ENCODE assay signal across 8 mouse cellular contexts in genomic region chr11:4203705-4204074, GRCm38 (mm10). TPM values are rescaled to one million over a fixed set of nuclear protein-coding genes. Genes with fewer than 3 reads are reported as not detected.
DNase-seq lines count a peak whose midpoint lies in the region; ATAC-seq and TF ChIP-seq lines count a peak whose summit lies in the region.

No protein-coding gene starts in this region.

- H3K4me2 ChIP-seq in heart, embryonic 16.5 days (ENCODE audit: low read depth, low read length), result no peak overlapping the region
- no peak overlapping the region for H3K4me2 ChIP-seq in liver, embryonic 16.5 days (ENCODE audit: low read depth, low read length)
- no peak overlapping the region for H3K4me2 ChIP-seq in forebrain, embryonic 11.5 days (ENCODE audit: low read depth, low read length, severe bottlenecking)

- no peak for TF ChIP-seq POLR2A in cerebellum, adult 2 months (IDR thresholded peaks at IDR 0.05; ENCODE audit: borderline replicate concordance, insufficient read depth, low read length)

- H3K9ac ChIP-seq in heart, embryonic 16.5 days (ENCODE audit: low read length), result no peak overlapping the region; the same call in 1 of the 2 replicates
- no peak overlapping the region for H3K9ac ChIP-seq in liver, embryonic 16.5 days (ENCODE audit: low read depth, low read length)
- no peak overlapping the region for H3K9ac ChIP-seq in forebrain, embryonic 11.5 days (ENCODE audit: low read length)

- ATAC-seq in heart, embryonic 16.5 days (replicated peaks; ENCODE audit: extremely low read depth, insufficient read depth, low FRiP score), result peak; percentile 81
- ATAC-seq in liver, embryonic 16.5 days (ENCODE audit: low read depth), result 0 out of 2 replicates have a peak, but pooled peaks have one; percentile 51
- no peak for ATAC-seq in forebrain, embryonic 11.5 days (replicated peaks; ENCODE audit: low FRiP score)

- WGBS in cerebellum, adult 2 months, result 13% methylated on average over 2 of the region's 2 CpGs
- WGBS in heart, embryonic 16.5 days, result 23% methylated on average over 2 of the region's 2 CpGs
- WGBS in liver, embryonic 16.5 days (ENCODE audit: insufficient replicate concordance), result 34% methylated on average over 2 of the region's 2 CpGs
- 51% methylated on average over 2 of the region's 2 CpGs for WGBS in forebrain, embryonic 11.5 days

- no peaks in the 10 kb centered on the region for H3K36me3 ChIP-seq in heart, embryonic 16.5 days (ENCODE audit: control insufficient read depth, insufficient read depth)
- no peaks in the 10 kb centered on the region for H3K36me3 ChIP-seq in liver, embryonic 16.5 days (ENCODE audit: control insufficient read depth, insufficient read depth)
- H3K36me3 ChIP-seq in forebrain, embryonic 11.5 days (ENCODE audit: control insufficient read depth, insufficient read depth, low read length), result no peaks in the 10 kb centered on the region

- H3K27ac ChIP-seq in cerebellum, adult 2 months (ENCODE audit: insufficient read depth, low read length), result peak overlapping the region; percentile 43; the same call in 1 of the 2 replicates
- peak overlapping the region; percentile 68 for H3K27ac ChIP-seq in heart, embryonic 16.5 days (ENCODE audit: low read length)
- no peak overlapping the region for H3K27ac ChIP-seq in liver, embryonic 16.5 days (ENCODE audit: low read length)
- no peak overlapping the region for H3K27ac ChIP-seq in forebrain, embryonic 11.5 days (ENCODE audit: low read depth, low read length)

- no peaks in the 10 kb centered on the region for H3K9me3 ChIP-seq in heart, embryonic 16.5 days (replicated peaks; ENCODE audit: control insufficient read depth, low read length)
- no peaks in the 10 kb centered on the region for H3K9me3 ChIP-seq in liver, embryonic 16.5 days (replicated peaks; ENCODE audit: control insufficient read depth, low read length)
- H3K9me3 ChIP-seq in forebrain, embryonic 11.5 days (ENCODE audit: control insufficient read depth, low read length), result no peaks in the 10 kb centered on the region

- peaks cover 4% of the 10 kb centered on the region; the same call in 1 of the 2 replicates for H3K4me1 ChIP-seq in cerebellum, adult 2 months (ENCODE audit: control insufficient read depth, insufficient read depth, low read length)
- H3K4me1 ChIP-seq in heart, embryonic 16.5 days (ENCODE audit: control insufficient read depth, insufficient read depth, low read length), result peaks cover 31% of the 10 kb centered on the region
- H3K4me1 ChIP-seq in liver, embryonic 16.5 days (ENCODE audit: control insufficient read depth, low read depth, low read length), result peaks cover 2% of the 10 kb centered on the region; the same call in 1 of the 2 replicates
- H3K4me1 ChIP-seq in forebrain, embryonic 11.5 days (replicated peaks; ENCODE audit: control insufficient read depth, insufficient read depth, low read length), result no peaks in the 10 kb centered on the region

- H3K4me3 ChIP-seq in cerebellum, adult 2 months (replicated peaks; ENCODE audit: insufficient read depth, low read depth, low read length), result no peak overlapping the region
- no peak overlapping the region for H3K4me3 ChIP-seq in heart, embryonic 16.5 days (ENCODE audit: low read length)
- H3K4me3 ChIP-seq in liver, embryonic 16.5 days (ENCODE audit: low read depth, low read length), result no peak overlapping the region
- H3K4me3 ChIP-seq in forebrain, embryonic 11.5 days (ENCODE audit: low read depth, low read length), result no peak overlapping the region

- no peak for DNase-seq in cerebellum, adult 2 months
- DNase-seq in cerebellum, adult 9-11 months, result no peak
- DNase-seq in adrenal gland, adult 8-10 months, result peak; percentile 56
- peak; percentile 77 for DNase-seq in testis, postnatal 14 days (ENCODE audit: low spot score)
- no peak for DNase-seq in forebrain, embryonic 11.5 days (ENCODE audit: low spot score)
- no peak for DNase-seq in urinary bladder, postnatal 10 days (ENCODE audit: low spot score)

- no peak for TF ChIP-seq CTCF in cerebellum, adult 2 months (IDR thresholded peaks at IDR 0.05; ENCODE audit: borderline replicate concordance, insufficient read depth, low read depth, low read length)

- no peaks in the 10 kb centered on the region for H3K27me3 ChIP-seq in cerebellum, adult 2 months (ENCODE audit: control insufficient read depth, insufficient read depth, low read length)
- H3K27me3 ChIP-seq in heart, embryonic 16.5 days (ENCODE audit: control insufficient read depth, insufficient read depth, low read length), result no peaks in the 10 kb centered on the region
- H3K27me3 ChIP-seq in liver, embryonic 16.5 days (ENCODE audit: control insufficient read depth, insufficient read depth, low read depth, low read length), result no peaks in the 10 kb centered on the region
- no peaks in the 10 kb centered on the region for H3K27me3 ChIP-seq in forebrain, embryonic 11.5 days (ENCODE audit: control insufficient read depth, insufficient read depth, low read length)

RNA-seq across cellular contexts. Expression of gene Castor1, which starts 14.3 kb away (rescaled TPM):
- polyA plus RNA-seq in cerebellum, adult 2 months (2012; rRNA removed), result 5.1 and 5.6 TPM in 2 replicates
- total RNA-seq in adrenal gland, adult 8-10 months (2022), result 1 to 10 TPM; 3.1 to 6.1 (median 4.2) TPM
- 10.0 and 14.0 TPM in 2 replicates for polyA plus RNA-seq in heart, embryonic 16.5 days (2015; fragmentation: Nextera tagmentation; extraction: Ambion mirVana)
- 1.2 and 1.7 TPM in 2 replicates for polyA plus RNA-seq in liver, embryonic 16.5 days (2015; fragmentation: Nextera tagmentation; extraction: Ambion mirVana)
- 2.0 and 2.5 TPM in 2 replicates for polyA plus RNA-seq in forebrain, embryonic 11.5 days (2014; fragmentation: Nextera tagmentation; extraction: Ambion mirVana)

RNA-seq across cellular contexts. Expression of gene Tbc1d10a, which starts 17.1 kb away (rescaled TPM):
- polyA plus RNA-seq in cerebellum, adult 2 months (2012; rRNA removed), result 33.3 and 34.1 TPM in 2 replicates
- total RNA-seq in adrenal gland, adult 8-10 months (2022), result 10 to 100 TPM; 18.6 to 24.7 (median 21.9) TPM
- 19.4 and 20.9 TPM in 2 replicates for polyA plus RNA-seq in heart, embryonic 16.5 days (2015; fragmentation: Nextera tagmentation; extraction: Ambion mirVana)
- polyA plus RNA-seq in liver, embryonic 16.5 days (2015; fragmentation: Nextera tagmentation; extraction: Ambion mirVana), result 6.5 and 6.6 TPM in 2 replicates
- polyA plus RNA-seq in forebrain, embryonic 11.5 days (2014; fragmentation: Nextera tagmentation; extraction: Ambion mirVana), result 22.4 and 23.0 TPM in 2 replicates

RNA-seq across cellular contexts. Expression of gene Osm, which starts 32.5 kb away (rescaled TPM):
- polyA plus RNA-seq in cerebellum, adult 2 months (2012; rRNA removed), result 0.03 TPM in 1 of 2 replicates, not detected in the other
- under 1 TPM in 2 of 4 experiments, not detected in 2; 0.24 to 0.25 TPM for total RNA-seq in adrenal gland, adult 8-10 months (2022)
- 0.21 and 0.33 TPM in 2 replicates for polyA plus RNA-seq in heart, embryonic 16.5 days (2015; fragmentation: Nextera tagmentation; extraction: Ambion mirVana)
- polyA plus RNA-seq in liver, embryonic 16.5 days (2015; fragmentation: Nextera tagmentation; extraction: Ambion mirVana), result 0.40 and 0.53 TPM in 2 replicates
- not detected in 2 replicates for polyA plus RNA-seq in forebrain, embryonic 11.5 days (2014; fragmentation: Nextera tagmentation; extraction: Ambion mirVana)

RNA-seq across cellular contexts. Expression of gene Sf3a1, which starts 43.5 kb away (rescaled TPM):
- polyA plus RNA-seq in cerebellum, adult 2 months (2012; rRNA removed), result 50.0 and 54.3 TPM in 2 replicates
- total RNA-seq in adrenal gland, adult 8-10 months (2022), result 10 to 100 TPM; 40.4 to 61.5 (median 48.4) TPM
- polyA plus RNA-seq in heart, embryonic 16.5 days (2015; fragmentation: Nextera tagmentation; extraction: Ambion mirVana), result 31.1 and 34.1 TPM in 2 replicates
- 15.9 and 18.2 TPM in 2 replicates for polyA plus RNA-seq in liver, embryonic 16.5 days (2015; fragmentation: Nextera tagmentation; extraction: Ambion mirVana)
- 107 and 108 TPM in 2 replicates for polyA plus RNA-seq in forebrain, embryonic 11.5 days (2014; fragmentation: Nextera tagmentation; extraction: Ambion mirVana)

RNA-seq across cellular contexts. Expression of gene Ccdc157, which starts 43.6 kb away (rescaled TPM):
- 15.6 and 15.8 TPM in 2 replicates for polyA plus RNA-seq in cerebellum, adult 2 months (2012; rRNA removed)
- 10 to 100 TPM; 11.8 to 22.5 (median 15.3) TPM for total RNA-seq in adrenal gland, adult 8-10 months (2022)
- polyA plus RNA-seq in heart, embryonic 16.5 days (2015; fragmentation: Nextera tagmentation; extraction: Ambion mirVana), result 4.5 and 5.0 TPM in 2 replicates
- polyA plus RNA-seq in liver, embryonic 16.5 days (2015; fragmentation: Nextera tagmentation; extraction: Ambion mirVana), result 0.39 and 0.79 TPM in 2 replicates
- 5.3 and 5.9 TPM in 2 replicates for polyA plus RNA-seq in forebrain, embryonic 11.5 days (2014; fragmentation: Nextera tagmentation; extraction: Ambion mirVana)

Comparison
In these comparisons a context has a peak if more than half of its experiments do, and no peak if none do; other contexts are left out.
1. DNase-seq: peak in adrenal gland, adult 8-10 months (single experiment) and testis, postnatal 14 days (single experiment); none in cerebellum, adult 2 months (0 of 2), cerebellum, adult 9-11 months (single experiment), forebrain, embryonic 11.5 days (single experiment) and urinary bladder, postnatal 10 days (single experiment).
2. H3K27ac ChIP-seq: peak in cerebellum, adult 2 months (single experiment) and heart, embryonic 16.5 days (single experiment); none in liver, embryonic 16.5 days (single experiment) and forebrain, embryonic 11.5 days (single experiment).